Mouse (Mus musculus) lung, embryonic 15.5 days (tissue): ENCODE measurements around the gene Ugt1a8. TPM values are rescaled to one million over a fixed set of nuclear protein-coding genes. Genes with fewer than 3 reads are reported as not detected.

Experiments
- ATAC-seq: fragments of 200-750 bp; cut with Nextera tagmentation; 2 replicates; pipeline ENCODE4 v1.8.0; 2017; ENCODE audit warnings: moderate number of reproducible peaks, borderline replicate concordance; ENCODE audit not compliant: low FRiP score, low TSS enrichment; ENCODE audit errors: extremely low read depth
- H3K27ac ChIP-seq: fragments of 300-500 bp; sonication (generic); 2 replicates; pipeline ENCODE4 v1.5.1; 2015; ENCODE audit warnings: moderate library complexity, mild to moderate bottlenecking, inconsistent platforms
- H3K27me3 ChIP-seq: fragments of 300-500 bp; sonication (generic); 2 replicates; pipeline ENCODE4 v1.6.1; 2015; ENCODE audit warnings: inconsistent platforms
- H3K36me3 ChIP-seq: fragments of 300-500 bp; sonication (generic); 2 replicates; pipeline ENCODE4 v1.6.1; 2015; ENCODE audit warnings: inconsistent platforms
- H3K4me1 ChIP-seq: fragments of 300-500 bp; sonication (generic); 2 replicates; pipeline ENCODE4 v1.6.1; 2015; ENCODE audit warnings: inconsistent platforms
- H3K4me2 ChIP-seq: fragments of 300-500 bp; sonication (generic); 2 replicates; pipeline ENCODE4 v1.6.1; 2015; ENCODE audit warnings: inconsistent platforms, mild to moderate bottlenecking, moderate library complexity
- H3K4me3 ChIP-seq: fragments of 300-500 bp; sonication (generic); 2 replicates; pipeline ENCODE4 v1.5.1; 2015; ENCODE audit warnings: mild to moderate bottlenecking, inconsistent platforms
- H3K9ac ChIP-seq: fragments of 300-500 bp; sonication (generic); 2 replicates; pipeline ENCODE4 v1.6.1; 2015; ENCODE audit warnings: inconsistent platforms
- H3K9me3 ChIP-seq: fragments of 300-500 bp; sonication (generic); 2 replicates; pipeline ENCODE4 v1.6.1; 2016; ENCODE audit warnings: inconsistent platforms
- WGBS: fragments of 180-500 bp; shearing (Covaris S2); methylation state at CpG from one replicate; pipeline ENCODE4 v1.1.7; 2015; 5-methylcytosine and 5-hydroxymethylcytosine counted together
- polyA plus RNA-seq: library from polyadenylated mRNA; unstranded; fragments of >200 nt; fragmentation: Nextera tagmentation; extraction: Ambion mirVana; gene quantifications from 2 replicates; pipeline ENCODE4 v1.2.1, GENCODE M21; 2015

The Ugt1a8 gene
- polyA plus RNA-seq, 1 experiment from 2014 or later: not detected

GRCm38 (mm10) chr1:88234248-88234610 lies 146.6 kb downstream of the Ugt1a8 start:
- H3K27ac ChIP-seq: no peak overlapping the region
- WGBS: 62% methylated on average over 4 of the region's 4 CpGs
- peaks cover 35% of the 10 kb centered on the region; the same call in 1 of the 2 replicates for H3K9me3 ChIP-seq
- H3K36me3 ChIP-seq: no peaks in the 10 kb centered on the region
- no peak overlapping the region for H3K4me2 ChIP-seq
- H3K9ac ChIP-seq: no peak overlapping the region
- H3K27me3 ChIP-seq: no peaks in the 10 kb centered on the region
- no peak for ATAC-seq
- H3K4me3 ChIP-seq: no peak overlapping the region
- no peaks in the 10 kb centered on the region for H3K4me1 ChIP-seq

DNA sequence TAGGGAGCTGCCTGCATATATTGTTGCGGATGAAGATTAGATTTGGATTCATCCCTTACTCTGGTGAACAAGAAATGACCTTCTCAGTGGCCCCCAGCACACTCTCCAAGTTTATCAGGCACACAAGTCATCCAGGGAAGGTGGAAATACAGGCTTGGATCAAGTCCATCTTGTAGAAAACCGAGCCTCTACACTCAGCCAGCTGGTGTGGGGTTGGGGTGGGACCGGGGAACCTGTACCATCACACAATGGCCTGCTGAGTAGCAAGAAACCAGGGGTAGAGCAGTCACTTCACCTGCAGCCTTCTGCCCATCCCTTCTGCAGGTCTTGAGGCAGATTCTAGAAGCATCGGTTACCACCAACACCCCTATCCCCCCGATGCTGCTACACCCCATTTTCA lies 147.0 kb downstream of the Ugt1a8 start:
- WGBS: 42% methylated on average over 5 of the region's 5 CpGs
- Histone ChIP-seq H3K9ac (no peak overlapping the region), H3K4me2 (no peak overlapping the region), H3K4me3 (no peak overlapping the region), H3K4me1 (no peaks in the 10 kb centered on the region), H3K27me3 (no peaks in the 10 kb centered on the region), H3K36me3 (no peaks in the 10 kb centered on the region), H3K27ac (no peak overlapping the region), H3K9me3 (peaks cover 33% of the 10 kb centered on the region; the same call in 1 of the 2 replicates)
- ATAC-seq: no peak

DNA sequence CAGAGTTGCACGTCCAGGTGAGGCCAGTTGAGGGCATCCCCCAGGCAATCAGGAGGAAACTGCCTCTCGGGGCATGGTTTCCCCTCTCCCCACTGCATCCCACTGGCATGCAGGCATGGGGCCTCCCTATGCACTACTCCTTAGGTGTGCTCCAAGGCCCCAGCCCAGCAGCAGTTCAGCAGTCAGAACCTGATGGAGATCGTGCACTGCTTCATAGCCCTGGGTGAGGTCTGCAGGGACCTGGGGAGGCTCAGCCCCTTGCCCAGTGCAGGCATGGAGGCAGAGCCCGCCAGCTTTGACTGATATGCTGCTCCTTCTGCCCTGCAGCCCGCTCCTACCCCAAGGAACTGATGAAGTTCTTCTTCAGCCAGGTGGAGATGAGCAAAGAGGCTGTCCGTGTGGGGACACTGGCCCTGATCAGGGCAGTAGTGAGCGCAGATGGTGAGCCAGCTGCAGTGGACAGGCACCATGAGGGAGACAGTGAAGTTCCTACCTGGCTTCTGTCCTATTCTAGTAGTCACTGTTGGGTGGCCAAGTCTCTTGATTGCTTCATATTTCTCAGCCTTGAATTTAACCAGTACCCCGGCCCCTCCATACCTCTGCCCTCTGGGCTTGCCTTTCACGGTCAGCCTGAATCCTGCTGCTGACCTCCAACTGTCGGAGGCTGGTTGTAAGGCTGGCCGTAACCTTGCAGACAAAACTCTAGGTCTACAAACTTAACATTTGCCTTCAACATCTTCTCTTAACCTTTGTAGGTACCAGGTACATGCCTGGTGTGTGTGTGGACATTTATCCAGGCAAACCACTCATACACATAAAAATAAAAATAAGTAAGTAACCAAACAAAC lies 147.7 kb downstream of the Ugt1a8 start:
- WGBS: 58% methylated on average over 11 of the region's 11 CpGs
- no peaks in the 10 kb centered on the region for H3K36me3 ChIP-seq
- no peak overlapping the region for H3K9ac ChIP-seq
- ATAC-seq: peak; percentile 4; the same call in 1 of the 2 replicates
- no peak overlapping the region for H3K4me3 ChIP-seq
- H3K9me3 ChIP-seq: peaks cover 31% of the 10 kb centered on the region; the same call in 1 of the 2 replicates
- H3K4me1 ChIP-seq: no peaks in the 10 kb centered on the region
- H3K27me3 ChIP-seq: no peaks in the 10 kb centered on the region
- H3K4me2 ChIP-seq: no peak overlapping the region
- no peak overlapping the region for H3K27ac ChIP-seq

- 59% methylated on average over 4 of the region's 4 CpGs for WGBS
- Histone ChIP-seq H3K27me3 (no peaks in the 10 kb centered on the region), H3K4me2 (no peak overlapping the region), H3K27ac (no peak overlapping the region), H3K4me3 (no peak overlapping the region), H3K9me3 (peaks cover 38% of the 10 kb centered on the region; the same call in 1 of the 2 replicates), H3K36me3 (no peaks in the 10 kb centered on the region), H3K9ac (no peak overlapping the region), H3K4me1 (no peaks in the 10 kb centered on the region)
- no peak for ATAC-seq
Observed at GRCm38 (mm10) chr1:88235894-88236415, 148.3 kb downstream of the Ugt1a8 start.

- no peaks in the 10 kb centered on the region for H3K4me1 ChIP-seq
- H3K9me3 ChIP-seq: peaks cover 41% of the 10 kb centered on the region; the same call in 1 of the 2 replicates
- H3K27me3 ChIP-seq: no peaks in the 10 kb centered on the region
- ATAC-seq: no peak
- H3K4me2 ChIP-seq: no peak overlapping the region
- no peak overlapping the region for H3K4me3 ChIP-seq
- WGBS: 69% methylated on average over 5 of the region's 5 CpGs
- no peak overlapping the region for H3K27ac ChIP-seq
- no peak overlapping the region for H3K9ac ChIP-seq
- H3K36me3 ChIP-seq: no peaks in the 10 kb centered on the region
Observed at GRCm38 (mm10) chr1:88237311-88237710, 149.7 kb downstream of the Ugt1a8 start.

- WGBS: 71% methylated on average over 6 of the region's 6 CpGs
- Histone ChIP-seq H3K36me3 (no peaks in the 10 kb centered on the region), H3K9me3 (peaks cover 38% of the 10 kb centered on the region; the same call in 1 of the 2 replicates), H3K4me1 (no peaks in the 10 kb centered on the region), H3K27me3 (no peaks in the 10 kb centered on the region), H3K4me3 (no peak overlapping the region), H3K9ac (no peak overlapping the region), H3K4me2 (no peak overlapping the region), H3K27ac (no peak overlapping the region)
- 0 out of 2 replicates have a peak, but pooled peaks have one; percentile 6 for ATAC-seq
Observed at GRCm38 (mm10) chr1:88238771-88239170, 151.2 kb downstream of the Ugt1a8 start.

- Histone ChIP-seq H3K9me3 (peaks cover 33% of the 10 kb centered on the region; the same call in 1 of the 2 replicates), H3K4me2 (no peak overlapping the region), H3K4me1 (no peaks in the 10 kb centered on the region), H3K27ac (no peak overlapping the region), H3K36me3 (no peaks in the 10 kb centered on the region), H3K4me3 (no peak overlapping the region), H3K27me3 (no peaks in the 10 kb centered on the region), H3K9ac (no peak overlapping the region)
- ATAC-seq: no peak
- WGBS: 70% methylated on average over 5 of the region's 5 CpGs
Observed at GRCm38 (mm10) chr1:88240072-88240471, 152.5 kb downstream of the Ugt1a8 start.

- Histone ChIP-seq H3K27ac (no peak overlapping the region), H3K36me3 (no peaks in the 10 kb centered on the region), H3K9ac (no peak overlapping the region), H3K4me1 (no peaks in the 10 kb centered on the region), H3K4me3 (no peak overlapping the region), H3K9me3 (peaks cover 30% of the 10 kb centered on the region; the same call in 1 of the 2 replicates), H3K27me3 (no peaks in the 10 kb centered on the region), H3K4me2 (no peak overlapping the region)
- peak; percentile 8; the same call in 1 of the 2 replicates for ATAC-seq
- 64% methylated on average over 4 of the region's 4 CpGs for WGBS
Observed at GRCm38 (mm10) chr1:88240579-88240978, 153.0 kb downstream of the Ugt1a8 start.

- WGBS: 59% methylated on average over 5 of the region's 5 CpGs
- Histone ChIP-seq H3K9me3 (peaks cover 22% of the 10 kb centered on the region; the same call in 1 of the 2 replicates), H3K4me2 (no peak overlapping the region), H3K9ac (no peak overlapping the region), H3K27me3 (no peaks in the 10 kb centered on the region), H3K4me3 (no peak overlapping the region), H3K27ac (no peak overlapping the region), H3K4me1 (no peaks in the 10 kb centered on the region), H3K36me3 (no peaks in the 10 kb centered on the region)
- no peak for ATAC-seq
Observed at GRCm38 (mm10) chr1:88243861-88244260, 156.2 kb downstream of the Ugt1a8 start.

- H3K9ac ChIP-seq: no peak overlapping the region
- H3K4me2 ChIP-seq: no peak overlapping the region
- 74% methylated on average over 6 of the region's 6 CpGs for WGBS
- no peak for ATAC-seq
- H3K4me3 ChIP-seq: no peak overlapping the region
- no peak overlapping the region for H3K27ac ChIP-seq
- H3K4me1 ChIP-seq: no peaks in the 10 kb centered on the region
- H3K36me3 ChIP-seq: no peaks in the 10 kb centered on the region
- H3K9me3 ChIP-seq: peaks cover 28% of the 10 kb centered on the region
- no peaks in the 10 kb centered on the region for H3K27me3 ChIP-seq
Observed at GRCm38 (mm10) chr1:88245881-88246280, 158.3 kb downstream of the Ugt1a8 start.

DNA sequence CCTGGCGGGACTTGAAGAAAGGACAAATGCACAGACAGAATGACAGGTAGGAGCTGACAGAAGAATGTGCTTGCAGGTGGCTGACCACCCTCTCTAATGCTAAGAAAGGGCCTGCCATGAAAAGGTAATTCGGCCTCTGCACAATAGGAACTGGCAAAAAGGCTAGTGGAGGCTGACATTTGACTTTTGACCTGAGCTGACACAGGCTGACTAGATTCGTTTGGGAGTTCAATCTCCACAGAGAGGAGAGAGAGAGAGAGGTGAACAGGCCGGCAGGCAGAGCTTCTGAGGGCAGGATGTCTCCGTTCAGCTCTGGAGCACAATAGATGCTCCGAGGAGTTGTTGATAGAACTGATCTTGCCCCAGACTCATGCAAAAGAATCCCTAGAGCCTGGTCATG lies 158.8 kb downstream of the Ugt1a8 start:
- Histone ChIP-seq H3K9ac (no peak overlapping the region), H3K27ac (no peak overlapping the region), H3K4me3 (no peak overlapping the region), H3K4me2 (no peak overlapping the region), H3K9me3 (peaks cover 25% of the 10 kb centered on the region), H3K27me3 (no peaks in the 10 kb centered on the region), H3K4me1 (no peaks in the 10 kb centered on the region), H3K36me3 (no peaks in the 10 kb centered on the region)
- WGBS: 47% methylated on average over 6 of the region's 6 CpGs
- ATAC-seq: no peak

DNA sequence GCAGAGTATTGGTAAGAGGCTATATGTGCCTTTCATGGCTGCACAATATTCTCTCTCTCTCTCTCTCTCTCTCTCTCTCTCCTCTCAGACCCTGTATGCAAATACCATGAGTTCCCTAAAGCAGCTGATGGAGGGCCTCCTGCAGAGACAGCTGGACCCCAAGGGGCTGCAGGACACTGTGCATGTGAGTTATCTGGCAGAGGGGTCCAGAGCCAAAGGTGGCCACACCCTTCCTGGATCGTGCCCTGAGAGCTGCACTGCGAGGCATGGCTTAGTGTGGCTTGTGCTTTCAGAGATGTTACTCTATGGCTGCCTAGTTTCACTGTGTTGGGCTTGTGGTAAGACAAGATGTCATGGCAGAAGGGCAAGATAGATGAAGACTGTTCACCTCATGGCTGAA lies 160.0 kb downstream of the Ugt1a8 start:
- Histone ChIP-seq H3K36me3 (no peaks in the 10 kb centered on the region), H3K9me3 (peaks cover 23% of the 10 kb centered on the region), H3K4me2 (no peak overlapping the region), H3K9ac (no peak overlapping the region), H3K4me3 (no peak overlapping the region), H3K27me3 (no peaks in the 10 kb centered on the region), H3K27ac (no peak overlapping the region), H3K4me1 (no peaks in the 10 kb centered on the region)
- ATAC-seq: no peak
- WGBS: 45% methylated on average over 2 of the region's 2 CpGs
